Mouse (Mus musculus) lung, postnatal 36 days (tissue): Measurements from ENCODE around the gene P2ry13.
A peak's percentile ranks its signal among the peaks of the same experiment; 100 is the strongest.

ENCODE experiments used
- DNase-seq: peaks from one replicate; pipeline ENCODE4 v3.0.0; 2022; ENCODE audit warnings: mixed read lengths

P2ry13 gene

GRCm38 (mm10) chr3:59210727-59211126 is at the start of gene P2ry13:
P2ry13 (minus strand) TSS chr3:59210882.
- peak; percentile 35 for DNase-seq

DNA sequence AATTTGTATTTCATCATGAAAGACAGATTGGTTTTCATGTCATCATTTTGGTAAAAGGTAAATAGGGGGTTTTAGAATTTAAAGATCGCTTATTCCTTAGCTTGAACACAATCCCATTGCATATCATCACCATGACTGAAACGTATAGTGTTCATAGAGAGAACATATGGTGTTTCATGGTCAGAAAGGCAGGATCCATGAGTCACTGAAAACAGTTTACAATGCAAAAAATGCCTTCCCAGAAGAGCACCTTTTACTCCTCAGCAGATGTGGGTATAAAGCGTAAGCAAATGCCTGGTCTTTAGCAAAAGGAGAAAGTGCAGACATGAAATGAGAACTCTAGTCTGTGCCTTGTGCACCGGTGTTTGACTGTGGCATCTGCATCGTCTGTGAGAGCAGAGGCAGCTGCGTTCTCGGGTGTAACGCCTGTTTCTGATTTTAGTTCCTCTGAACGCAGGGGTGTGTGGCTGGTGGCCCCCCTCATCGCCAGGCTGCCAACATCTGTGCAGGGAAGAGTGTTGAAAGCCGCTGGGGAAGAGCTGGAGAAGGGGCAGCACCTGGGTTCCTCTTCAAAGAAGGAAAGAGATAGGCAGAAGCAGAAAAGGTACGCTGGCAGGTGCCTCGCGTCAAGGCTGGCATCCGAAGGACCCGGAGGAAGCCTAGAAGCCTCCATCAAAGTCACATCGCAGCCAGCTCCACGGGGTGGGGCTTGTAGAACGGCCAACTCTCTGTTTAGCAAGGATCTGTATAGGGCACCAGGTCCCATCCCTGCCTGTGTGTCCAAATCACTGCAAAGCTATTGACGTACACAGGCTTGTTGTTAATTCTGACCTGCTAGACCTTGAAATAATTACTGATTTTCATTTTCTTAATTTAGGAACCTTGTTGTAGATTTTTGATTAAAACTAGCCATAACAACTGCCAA is 47.3 kb upstream of the P2ry13 start:
- DNase-seq: no peak

DNA sequence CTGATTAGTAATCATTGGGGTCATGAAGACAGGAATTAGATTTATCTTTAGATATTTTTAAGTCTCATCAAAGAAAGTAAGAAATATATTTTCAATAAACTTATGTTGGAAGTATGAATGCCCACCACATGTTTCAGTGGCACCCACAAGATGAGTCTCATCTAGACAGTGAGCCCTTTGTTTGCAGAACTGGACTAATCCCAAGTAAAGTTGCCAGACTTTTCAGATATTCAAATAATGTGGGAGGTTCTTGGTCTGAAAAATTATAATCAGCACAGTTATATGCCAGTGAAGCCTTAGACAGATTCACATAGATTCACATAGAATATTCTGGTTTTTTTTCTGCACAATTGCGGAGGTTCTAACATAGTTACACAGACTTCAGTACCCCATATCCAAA is 39.8 kb upstream of the P2ry13 start:
- DNase-seq: no peak

DNA sequence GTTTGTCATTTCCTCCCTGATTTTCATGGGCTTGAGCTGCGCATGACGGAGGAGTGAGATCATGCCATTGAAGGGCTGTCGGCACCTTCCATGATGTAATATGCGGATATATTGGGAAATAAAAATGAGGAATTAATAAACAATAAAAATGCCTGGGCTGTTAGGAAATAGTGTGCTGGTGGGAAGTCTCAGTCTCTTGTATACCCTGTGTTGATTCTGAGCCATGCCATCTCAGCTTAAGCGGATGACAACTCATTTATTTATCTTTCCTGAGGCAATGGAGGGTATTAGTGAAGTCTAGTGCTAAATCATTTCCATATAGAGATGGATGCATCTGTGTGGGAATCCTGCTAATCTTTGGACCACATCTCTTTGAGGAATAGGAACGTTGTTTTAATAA is 37.3 kb upstream of the P2ry13 start:
- DNase-seq: no peak

DNA sequence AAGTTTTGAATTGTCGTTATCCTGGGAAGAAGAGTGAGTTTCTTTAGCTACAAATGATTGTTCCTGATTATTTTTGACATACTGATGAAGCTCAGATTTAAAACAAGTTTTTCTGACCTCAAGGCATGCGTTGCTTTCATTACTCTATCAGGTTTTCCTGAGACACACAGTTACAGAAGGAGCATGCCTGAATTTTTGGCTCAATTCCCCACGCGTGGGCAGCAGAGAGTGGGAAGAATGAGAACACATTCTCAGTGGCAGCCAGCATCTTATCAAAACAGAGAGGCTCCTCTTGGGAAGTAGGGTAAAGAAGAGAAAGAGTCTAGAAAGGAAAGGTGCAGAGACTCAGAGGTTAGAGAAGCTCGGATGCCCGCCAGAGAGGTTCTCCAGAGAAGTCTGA is 32.7 kb upstream of the P2ry13 start:
- no peak for DNase-seq

GRCm38 (mm10) chr3:59234878-59235277 is 24.2 kb upstream of the P2ry13 start:
- DNase-seq: no peak

- DNase-seq: no peak
Observed at GRCm38 (mm10) chr3:59230912-59231311, 20.2 kb upstream of the P2ry13 start.

DNA sequence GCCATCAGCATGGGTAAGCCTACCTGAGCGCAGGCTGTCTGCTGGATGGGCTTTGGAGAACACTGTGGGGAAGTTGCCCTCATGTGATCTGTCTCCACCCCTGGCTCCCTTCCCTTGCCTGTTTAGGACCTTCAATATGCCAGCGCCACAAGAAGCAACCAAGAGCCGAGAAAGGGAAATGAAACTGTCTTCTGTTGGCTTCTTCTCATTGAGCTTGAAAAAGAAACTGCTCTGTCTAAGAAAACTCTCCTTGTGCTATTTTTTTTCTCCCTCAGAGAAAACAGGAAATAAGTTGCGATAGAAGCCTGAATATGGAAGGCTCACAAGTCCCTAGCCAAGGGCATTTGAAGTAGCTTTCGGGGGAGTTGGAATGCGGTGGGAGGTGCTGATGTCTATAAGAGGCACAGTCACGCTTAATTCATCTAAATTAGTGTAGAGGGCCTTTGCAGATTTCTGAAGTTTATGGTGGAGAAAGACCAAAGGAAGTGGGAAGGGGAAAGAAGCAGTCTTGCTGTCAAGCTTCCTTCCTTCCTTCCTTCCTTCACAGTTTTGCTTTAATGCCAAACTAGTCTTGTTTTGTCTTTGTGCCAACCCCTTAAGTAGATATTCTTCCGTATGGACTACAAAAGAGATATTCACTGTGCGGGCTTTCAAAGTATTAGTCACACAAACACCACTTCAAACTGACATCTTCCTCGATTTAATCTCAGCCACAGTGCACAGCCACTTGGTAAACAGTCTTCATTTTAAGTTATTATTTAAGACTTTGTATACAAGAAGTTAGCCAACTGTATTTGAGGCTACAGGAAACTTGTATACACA is 18.3 kb upstream of the P2ry13 start:
- peak; percentile 68 for DNase-seq

- DNase-seq: no peak
Observed at GRCm38 (mm10) chr3:59227696-59228095, 17.0 kb upstream of the P2ry13 start.

DNA sequence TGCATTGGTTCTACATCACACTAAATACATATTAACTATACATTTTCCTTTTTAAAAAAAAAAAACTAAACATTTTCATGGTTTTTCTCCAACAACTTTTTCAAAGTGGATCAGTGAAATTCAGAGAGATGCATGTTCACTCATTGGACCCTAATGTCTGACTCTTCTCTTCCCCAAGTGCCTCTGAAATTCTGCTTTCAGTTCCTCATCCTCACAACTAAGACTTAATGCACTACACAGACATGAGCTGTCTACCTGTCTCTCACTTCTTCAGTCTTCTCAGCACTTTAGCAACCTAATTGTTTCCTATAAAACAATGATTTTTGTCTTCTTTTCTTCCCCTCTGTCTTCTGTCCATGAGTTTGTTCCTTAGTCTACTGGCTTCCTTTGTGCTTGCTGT is 14.7 kb upstream of the P2ry13 start:
- no peak for DNase-seq

GRCm38 (mm10) chr3:59222303-59222702 is 11.6 kb upstream of the P2ry13 start:
- DNase-seq: no peak

- no peak for DNase-seq
Observed at GRCm38 (mm10) chr3:59219326-59219725, 8.6 kb upstream of the P2ry13 start.

- DNase-seq: no peak
Observed at GRCm38 (mm10) chr3:59217211-59217610, 6.5 kb upstream of the P2ry13 start.

DNA sequence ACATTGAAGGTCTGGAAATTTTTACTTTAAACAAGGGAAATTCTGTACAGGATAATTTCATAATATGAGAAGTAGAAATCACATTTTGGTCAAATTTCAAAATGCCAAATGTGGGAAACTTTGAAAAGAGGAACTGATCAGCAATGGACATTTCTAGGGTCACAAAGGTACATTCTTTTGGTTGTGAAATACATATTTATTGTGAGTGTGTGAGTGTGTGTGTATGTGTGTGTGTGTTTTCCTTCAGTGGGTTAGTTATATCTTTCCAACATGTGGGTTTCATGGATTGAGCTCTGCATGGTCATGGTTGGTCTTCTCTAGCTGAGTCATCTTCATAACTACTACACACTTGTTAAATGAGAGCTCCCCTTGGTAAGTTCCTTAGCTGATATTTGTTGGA is 1.7 kb upstream of the P2ry13 start:
- no peak for DNase-seq

DNA sequence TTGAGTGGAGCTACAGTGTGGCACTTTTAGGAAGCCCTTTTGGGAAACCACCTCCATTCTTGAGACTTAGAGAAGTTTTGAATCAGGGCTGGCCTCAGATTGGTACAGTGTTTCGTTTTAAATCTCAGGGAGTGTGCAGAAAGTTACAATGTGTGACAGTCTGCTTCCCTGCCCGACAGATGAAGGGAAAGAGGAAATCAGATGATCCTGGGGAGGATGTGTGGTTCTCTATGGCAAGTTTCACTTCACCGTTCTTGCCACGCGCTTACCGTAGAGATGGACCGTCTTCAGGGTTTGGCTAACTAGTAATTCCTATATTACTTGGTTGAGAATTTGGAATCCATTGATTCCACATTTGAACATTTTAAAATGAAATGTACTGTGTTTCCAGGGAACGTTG is 1.1 kb upstream of the P2ry13 start:
- peak; percentile 35 for DNase-seq

- no peak for DNase-seq
Observed at GRCm38 (mm10) chr3:59210089-59210488, 593 bp downstream of the P2ry13 start.

- peak; percentile 89 for DNase-seq
Observed at GRCm38 (mm10) chr3:59208650-59209548, 1.8 kb downstream of the P2ry13 start.

DNA sequence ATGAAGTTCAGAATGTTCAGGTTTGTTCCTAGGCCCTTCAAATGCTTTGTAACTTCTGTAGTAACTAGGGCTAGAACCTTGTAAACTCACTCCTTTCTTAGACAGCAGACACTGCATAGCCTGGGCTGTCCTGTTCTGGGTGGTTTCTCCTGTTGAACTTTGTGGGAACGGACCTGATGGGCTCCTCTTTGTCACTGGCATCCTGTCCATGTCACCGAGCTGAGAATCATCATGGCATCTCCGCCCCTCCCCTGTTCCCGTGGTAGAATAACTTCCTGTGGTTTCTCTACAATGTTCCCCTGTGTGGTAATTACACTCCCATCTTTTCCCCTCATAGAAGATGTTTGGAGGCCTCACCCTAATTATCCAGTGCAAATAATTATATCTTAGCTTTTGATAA is 4.7 kb downstream of the P2ry13 start:
- peak; percentile 24 for DNase-seq

DNA sequence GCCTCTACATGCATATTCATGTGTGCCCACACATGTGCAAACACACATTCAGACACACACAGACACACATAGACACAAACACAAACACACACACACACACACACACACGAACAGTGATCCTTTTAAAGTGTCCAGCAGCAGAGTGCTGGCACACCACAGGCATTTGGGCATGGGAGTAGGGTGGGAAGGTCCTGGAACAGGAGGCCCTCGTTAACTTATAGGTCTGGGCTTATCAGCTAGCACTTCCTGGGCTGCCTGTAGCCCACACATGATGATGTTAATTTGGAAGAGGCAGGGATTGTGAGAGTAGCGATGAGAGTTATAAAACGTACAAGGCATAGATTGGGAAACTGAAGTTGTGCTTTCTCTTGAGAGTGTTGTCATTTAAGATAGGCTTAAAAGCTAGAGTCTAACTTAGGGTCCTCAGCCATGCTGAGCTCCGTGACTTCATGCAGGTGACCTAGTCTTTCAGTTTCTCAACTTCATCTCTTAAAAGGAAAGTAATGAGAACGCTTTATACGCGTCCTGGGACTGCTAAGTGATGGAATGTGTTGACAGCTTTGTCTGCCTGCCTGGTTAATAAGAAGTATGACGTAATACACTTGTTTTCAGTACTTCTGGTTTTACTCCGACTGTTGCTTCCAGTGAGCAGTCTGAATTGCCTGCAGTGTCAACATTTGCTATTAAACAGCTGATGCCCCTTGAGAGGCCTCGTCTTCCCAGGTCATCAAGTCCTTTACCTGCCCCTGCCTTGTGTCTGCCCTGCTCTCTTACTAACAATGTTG is 5.8 kb downstream of the P2ry13 start:
- DNase-seq: peak; percentile 28

- DNase-seq: peak; percentile 68
Observed at GRCm38 (mm10) chr3:59203802-59204520, 6.7 kb downstream of the P2ry13 start.

- DNase-seq: no peak
Observed at GRCm38 (mm10) chr3:59197329-59197948, 13.2 kb downstream of the P2ry13 start.
